Mouse (Mus musculus) inflammation-experienced regulatory T-cells, adult 6 months (primary cell): ENCODE measurements around the gene Hist1h2bn. TPM values are rescaled to one million over a fixed set of nuclear protein-coding genes. Genes with fewer than 3 reads are reported as not detected.
A peak's percentile ranks its signal among the peaks of the same experiment; 100 is the strongest.
"Not testable (repeated sequence)": the region's sequence is repeated elsewhere in the genome, so short reads cannot be mapped to it uniquely, and the experiment has no call there.

Experiments used
- ATAC-seq: one replicate; pipeline ENCODE4 v1.8.0; 2017
- polyA plus RNA-seq, 3 experiments: library from polyadenylated mRNA; unstranded; fragments of 100-300 nt; shearing (Covaris generic); gene quantifications; one replicate each; pipeline ENCODE4 v1.2.1; 2017

The Hist1h2bn gene
- 1 to 10 TPM in 2 of 3 experiments, not detected in 1; 1.8 to 3.0 TPM for polyA plus RNA-seq

- ATAC-seq: peak; percentile 94
These were observed at the start of gene Hist1h2bn, which contains the start of gene Hist1h2ak for GRCm38 (mm10) chr13:21753524-21754285. TSS of gene Hist1h2bn (plus strand) at chr13:21754123. TSS of gene Hist1h2ak (minus strand) at chr13:21753827.

GRCm38 (mm10) chr13:21706669-21707068, 47.3 kb upstream of the Hist1h2bn start:
- ATAC-seq: no peak

- ATAC-seq: peak; percentile 67
These were observed 43.8 kb upstream of the Hist1h2bn start for GRCm38 (mm10) chr13:21710031-21710711.

- ATAC-seq: peak; percentile 72
These were observed 43.0 kb upstream of the Hist1h2bn start for GRCm38 (mm10) chr13:21710821-21711525.

- no peak for ATAC-seq
These were observed 42.2 kb upstream of the Hist1h2bn start for GRCm38 (mm10) chr13:21711698-21712097.

GRCm38 (mm10) chr13:21714725-21715124, 39.2 kb upstream of the Hist1h2bn start:
- peak; percentile 16 for ATAC-seq

- no peak for ATAC-seq
These were observed 38.6 kb upstream of the Hist1h2bn start for GRCm38 (mm10) chr13:21715131-21715863.

GRCm38 (mm10) chr13:21715864-21716539, 37.9 kb upstream of the Hist1h2bn start, which contains the start of the genes Hist1h2bl and Hist1h2ai:
TSS of gene Hist1h2bl (minus strand) at chr13:21716143.
TSS of gene Hist1h2ai (plus strand) at chr13:21716422.
- peak; percentile 87 for ATAC-seq

- ATAC-seq: not testable (repeated sequence)
These were observed 37.2 kb upstream of the Hist1h2bn start for GRCm38 (mm10) chr13:21716540-21717391.

GRCm38 (mm10) chr13:21717397-21718357, 36.2 kb upstream of the Hist1h2bn start, which contains the start of gene Hist1h3h:
TSS of gene Hist1h3h (plus strand) at chr13:21717659.
- peak; percentile 58 for ATAC-seq

GRCm38 (mm10) chr13:21718381-21719080, 35.4 kb upstream of the Hist1h2bn start:
- no peak for ATAC-seq

GRCm38 (mm10) chr13:21721107-21721756, 32.7 kb upstream of the Hist1h2bn start:
- ATAC-seq: peak; percentile 6

GRCm38 (mm10) chr13:21721757-21722372, 32.1 kb upstream of the Hist1h2bn start, which contains the start of gene Hist1h2bm:
TSS of gene Hist1h2bm (plus strand) at chr13:21722044.
- ATAC-seq: peak; percentile 95

GRCm38 (mm10) chr13:21722373-21722925, 31.5 kb upstream of the Hist1h2bn start:
- no peak for ATAC-seq

- no peak for ATAC-seq
These were observed 30.7 kb upstream of the Hist1h2bn start for GRCm38 (mm10) chr13:21722993-21723836.

GRCm38 (mm10) chr13:21727948-21728572, 25.9 kb upstream of the Hist1h2bn start:
- ATAC-seq: no peak
